Mouse (Mus musculus) gastrocnemius, postnatal 10 days (tissue): ENCODE measurements around the gene Hoxb9. TPM values are rescaled to one million over a fixed set of nuclear protein-coding genes. Genes with fewer than 3 reads are reported as not detected.
A peak's percentile ranks its signal among the peaks of the same experiment; 100 is the strongest.

ENCODE experiments used
- DNase-seq: peaks from one replicate; pipeline ENCODE4 v3.0.0; 2021; ENCODE audit warnings: mixed read lengths
- total RNA-seq, 2 experiments: library from RNA; stranded (reverse); gene quantifications; 2 replicates each; pipeline ENCODE4 v1.2.3; 2021

The Hoxb9 gene
- total RNA-seq, 2 experiments from 2014 or later = 0.63 to 0.79 TPM

DNA sequence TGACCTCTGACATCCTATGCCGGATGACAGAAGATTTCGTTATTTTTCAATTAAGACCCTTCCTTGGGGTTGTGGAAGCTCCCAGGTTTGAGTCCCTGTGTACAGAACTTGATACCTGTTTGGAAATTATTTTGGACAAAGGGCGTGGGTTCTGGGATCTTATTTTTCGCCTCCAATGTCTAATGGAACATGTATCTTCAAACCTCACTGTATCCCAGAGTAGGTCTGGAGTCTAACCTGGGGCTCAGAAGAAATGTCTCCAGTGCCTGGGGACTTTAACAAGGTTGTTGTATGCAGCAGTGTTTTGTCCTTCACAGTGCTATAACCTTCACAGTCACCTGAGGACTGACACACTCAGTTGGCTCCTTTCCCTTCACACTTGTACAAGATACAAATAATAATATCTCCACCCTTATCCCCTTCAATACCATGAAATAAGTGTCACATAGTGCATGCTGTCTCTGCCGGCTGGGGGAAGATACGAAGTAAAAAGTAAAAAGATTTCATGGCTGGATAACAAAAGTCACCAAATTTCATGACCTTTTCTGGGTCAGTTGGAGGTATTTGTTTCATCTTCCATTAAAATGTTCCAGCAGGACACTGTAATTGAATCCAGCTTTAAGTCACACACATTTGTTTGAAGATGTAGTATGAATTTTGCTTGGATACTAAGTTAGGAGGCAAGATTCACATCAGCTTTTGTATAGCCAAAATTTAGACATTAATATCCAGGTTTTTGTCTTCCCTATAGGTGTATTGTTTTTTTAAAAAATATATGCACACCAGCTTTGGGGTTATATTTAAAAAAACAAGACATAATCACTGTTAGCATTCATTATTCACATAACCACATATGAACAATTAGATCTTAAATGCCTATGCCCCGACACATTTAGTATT lies 4.0 kb upstream of the Hoxb9 start:
- DNase-seq = no peak

DNA sequence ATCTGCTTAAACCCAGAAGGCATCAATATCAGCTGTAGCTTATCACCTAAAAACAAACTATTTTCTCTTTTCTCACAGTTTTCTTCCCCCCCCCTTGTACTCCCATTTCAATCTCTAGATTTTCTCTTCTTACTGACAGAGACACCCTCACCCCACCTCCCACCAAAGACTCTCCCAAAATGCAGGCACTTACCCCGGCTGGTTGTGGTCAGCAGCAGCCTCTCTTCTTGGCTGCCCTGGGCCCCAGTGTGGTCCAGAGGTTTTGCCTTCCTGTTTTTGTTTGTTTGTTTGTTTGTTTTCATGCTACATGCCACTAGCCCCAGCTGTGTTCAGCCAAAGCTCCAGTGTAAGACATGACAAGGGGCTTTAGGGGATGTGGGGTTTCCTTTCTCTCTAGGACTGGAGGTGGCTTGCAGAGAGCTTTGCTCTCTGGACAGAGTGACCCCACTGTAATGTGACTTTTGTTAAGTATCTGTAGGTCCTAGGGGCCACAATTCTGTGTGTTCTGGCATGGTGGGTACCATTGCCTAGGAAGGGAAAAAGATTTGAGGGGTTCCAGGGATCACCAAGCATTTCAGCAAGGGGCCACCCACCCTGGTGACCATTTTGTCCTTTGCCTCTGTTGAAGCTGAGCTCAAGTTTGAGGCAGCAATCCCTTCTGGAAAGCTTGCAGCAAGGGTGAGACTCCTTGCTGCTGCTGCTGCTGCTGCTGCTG lies 3.1 kb upstream of the Hoxb9 start:
- no peak for DNase-seq

DNA sequence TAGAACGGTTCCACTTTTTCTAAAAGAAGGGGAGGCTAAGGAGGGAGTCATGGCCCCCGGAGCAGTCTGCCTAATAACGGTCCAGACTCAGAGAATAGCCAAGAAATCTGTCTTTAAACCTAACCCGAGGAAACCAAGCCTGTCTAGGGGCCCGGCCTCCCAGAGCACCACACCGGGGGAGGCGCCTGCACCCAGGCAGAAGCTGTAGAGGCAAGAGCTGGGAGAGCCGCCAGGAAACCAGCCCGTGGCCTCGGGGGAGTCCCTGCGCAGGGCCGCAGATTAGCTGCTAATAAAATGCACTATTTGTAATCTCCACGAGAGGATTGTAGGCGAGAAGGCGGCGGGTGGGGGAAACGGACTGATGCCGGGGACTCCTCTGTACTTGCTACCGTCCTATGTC lies 1.4 kb upstream of the Hoxb9 start:
- no peak for DNase-seq

DNA sequence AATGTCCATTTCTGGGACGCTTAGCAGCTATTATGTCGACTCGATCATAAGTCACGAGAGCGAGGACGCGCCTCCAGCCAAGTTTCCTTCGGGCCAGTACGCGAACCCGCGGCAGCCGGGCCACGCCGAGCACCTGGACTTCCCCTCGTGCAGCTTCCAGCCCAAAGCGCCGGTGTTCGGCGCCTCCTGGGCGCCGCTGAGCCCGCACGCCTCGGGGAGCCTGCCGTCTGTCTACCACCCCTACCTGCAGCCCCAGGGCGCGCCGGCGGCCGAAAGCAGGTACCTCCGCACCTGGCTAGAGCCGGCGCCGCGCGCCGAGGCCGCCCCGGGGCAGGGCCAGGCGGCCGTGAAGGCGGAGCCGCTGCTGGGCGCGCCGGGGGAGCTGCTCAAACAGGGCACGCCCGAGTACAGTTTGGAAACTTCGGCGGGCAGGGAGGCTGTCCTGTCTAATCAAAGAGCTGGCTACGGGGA lies 319 bp downstream of the Hoxb9 start:
- DNase-seq = no peak

DNA sequence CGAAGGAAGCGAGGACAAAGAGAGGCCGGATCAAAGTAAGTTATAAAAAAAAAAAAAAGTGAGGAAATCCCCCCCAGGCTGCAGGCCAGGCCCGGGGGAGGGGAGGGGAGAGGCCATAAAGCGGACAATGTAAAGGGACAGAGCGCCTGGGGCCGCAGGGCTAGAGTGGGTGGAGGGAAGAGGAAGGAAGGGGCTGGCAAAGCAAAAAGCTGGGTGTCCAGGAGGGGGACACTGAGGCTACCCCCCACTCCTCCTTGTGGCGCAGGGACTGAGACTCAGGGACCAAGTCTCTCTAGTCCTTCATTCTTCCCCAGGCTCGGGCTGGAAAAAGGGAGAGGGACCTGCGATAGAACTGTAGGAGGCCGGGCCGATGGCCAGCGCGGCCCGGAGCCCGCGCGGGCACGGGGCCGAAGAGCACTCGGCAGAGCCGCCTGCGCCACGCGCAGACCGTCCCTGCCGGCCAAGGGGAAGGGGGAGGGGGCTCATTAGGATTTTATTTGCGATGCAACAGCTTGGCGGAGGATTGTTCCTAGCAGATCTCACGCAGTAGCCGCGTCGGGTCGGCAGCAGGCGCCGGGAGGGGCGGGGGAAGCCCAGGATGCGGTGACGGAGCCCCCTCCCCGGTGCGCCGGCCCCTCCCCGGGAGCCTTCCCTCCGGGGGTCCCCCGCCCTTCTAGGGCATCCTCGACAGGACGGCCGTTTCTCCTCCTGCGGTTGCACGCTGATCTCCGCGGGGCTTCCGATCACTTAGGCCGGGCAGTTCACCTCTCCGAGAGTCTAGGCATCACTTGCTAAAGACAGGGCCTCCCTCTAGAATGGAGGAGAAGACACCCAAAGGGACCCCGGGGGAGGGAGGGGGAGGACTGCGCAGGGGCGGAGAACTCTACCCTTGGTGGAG lies 1.0 kb downstream of the Hoxb9 start:
- no peak for DNase-seq

DNA sequence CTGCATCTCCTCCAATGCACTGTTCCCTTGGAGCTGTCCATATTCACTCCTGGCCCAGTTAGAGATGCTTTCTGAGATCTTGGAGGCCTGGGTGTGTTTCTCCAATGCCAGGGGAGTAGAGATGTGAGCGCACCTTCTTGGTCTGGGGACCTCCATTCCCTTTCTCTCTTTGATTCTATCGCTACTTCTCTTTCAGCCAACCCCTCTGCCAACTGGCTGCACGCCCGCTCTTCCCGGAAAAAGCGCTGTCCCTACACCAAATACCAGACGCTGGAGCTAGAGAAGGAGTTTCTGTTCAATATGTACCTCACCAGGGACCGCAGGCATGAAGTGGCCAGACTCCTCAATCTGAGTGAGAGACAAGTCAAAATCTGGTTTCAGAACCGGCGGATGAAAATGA lies 3.2 kb downstream of the Hoxb9 start:
- no peak for DNase-seq

DNA sequence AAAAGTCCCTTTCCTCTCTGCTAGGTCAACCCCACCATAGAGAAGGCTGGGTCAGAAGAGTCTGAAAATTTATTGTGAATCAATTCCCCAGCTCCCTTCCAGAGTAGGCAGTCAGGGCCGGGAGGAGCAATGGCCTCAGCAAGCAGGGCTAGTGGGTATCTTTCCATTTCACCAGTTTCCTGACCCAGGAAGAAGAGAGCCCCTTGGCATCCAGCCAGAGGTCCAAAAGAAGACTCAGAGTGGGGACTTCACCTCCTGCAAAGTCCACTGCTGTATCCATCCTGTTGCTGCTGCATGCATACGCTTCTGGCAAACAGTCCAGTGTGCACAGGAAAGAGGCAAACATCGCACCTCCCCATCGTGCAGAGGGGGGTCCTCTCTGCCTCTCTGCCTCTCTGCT lies 4.6 kb downstream of the Hoxb9 start:
- DNase-seq = no peak

DNA sequence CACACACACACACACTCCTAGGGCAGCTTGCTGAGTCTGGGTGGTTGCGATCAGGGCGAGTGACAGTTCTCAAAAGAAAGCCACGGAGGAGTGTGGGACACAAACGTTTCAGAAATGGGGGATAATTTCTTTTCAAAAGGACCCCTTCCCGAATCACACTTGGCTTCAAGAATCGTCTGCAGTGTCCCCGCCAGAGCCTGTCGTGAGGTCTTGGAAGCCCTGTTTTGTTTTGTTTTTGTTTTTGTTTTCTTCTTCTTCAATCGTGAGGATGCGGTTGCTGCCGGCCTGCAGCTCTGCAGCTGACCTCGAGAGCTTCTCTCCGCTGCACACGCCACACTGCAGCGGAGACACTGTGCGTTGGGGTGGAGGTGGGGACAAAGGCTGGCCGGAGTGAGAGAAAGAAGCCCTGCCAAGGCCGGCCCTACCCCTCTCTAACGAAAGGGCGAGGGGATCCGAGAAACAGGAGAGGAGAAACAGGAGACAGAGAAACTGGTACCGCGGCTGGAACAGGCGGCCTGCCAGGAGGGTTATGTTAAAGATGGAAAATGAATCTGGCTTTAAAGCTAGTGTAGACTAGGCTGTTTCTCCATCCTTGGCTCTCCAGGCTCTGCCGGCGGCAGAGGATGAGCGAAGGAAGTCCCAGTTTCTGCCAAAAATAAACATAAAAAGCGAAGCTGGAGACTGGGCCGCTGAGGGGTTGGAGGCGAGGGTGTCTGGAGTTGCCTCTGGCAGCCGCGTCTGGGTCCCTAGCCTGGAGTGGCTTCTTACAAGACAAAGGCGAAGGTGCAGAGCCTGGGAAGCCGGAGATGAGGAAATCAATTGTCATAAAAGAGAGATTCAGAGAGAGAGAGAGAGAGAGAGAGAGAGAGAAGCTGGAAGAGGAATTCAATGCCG lies 6.1 kb downstream of the Hoxb9 start:
- DNase-seq = no peak

DNA sequence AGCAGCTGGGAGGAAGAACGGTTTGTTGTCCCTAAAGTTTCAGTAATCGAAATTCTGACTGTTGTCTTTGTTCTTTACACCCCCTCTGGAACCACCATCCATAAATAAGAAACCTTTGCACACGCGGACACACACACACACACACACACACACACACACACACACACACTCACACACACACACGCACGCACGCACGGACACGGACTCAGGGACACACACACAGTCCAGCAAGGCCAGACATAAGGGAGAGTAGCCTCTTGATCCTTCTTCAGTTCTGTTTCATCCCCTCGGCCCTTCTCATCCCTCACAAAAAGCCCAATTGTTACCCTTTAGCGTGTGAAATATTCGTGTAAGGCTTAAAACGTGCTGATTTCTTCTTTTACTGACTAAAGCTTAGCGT lies 7.1 kb downstream of the Hoxb9 start:
- DNase-seq = no peak

DNA sequence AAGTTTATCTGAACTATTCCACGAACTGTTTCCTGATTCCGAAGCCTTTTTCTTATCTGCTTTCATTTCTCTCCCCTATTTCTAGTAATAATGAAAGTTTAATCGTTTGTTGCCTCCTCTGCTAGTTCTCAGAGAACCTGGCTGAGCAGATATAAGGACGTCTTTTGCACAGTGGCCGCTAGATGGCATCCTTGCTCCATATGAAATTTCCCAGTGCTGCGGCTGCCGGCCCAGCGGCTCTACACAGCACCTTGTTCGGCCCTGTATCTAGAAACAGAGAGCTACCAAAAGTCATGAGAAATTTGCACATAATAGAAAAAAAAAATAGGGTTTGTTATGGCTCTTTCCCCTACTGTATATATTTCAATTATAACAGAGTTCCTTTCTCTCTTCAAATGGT lies 7.5 kb downstream of the Hoxb9 start:
- DNase-seq = peak; percentile 81

DNA sequence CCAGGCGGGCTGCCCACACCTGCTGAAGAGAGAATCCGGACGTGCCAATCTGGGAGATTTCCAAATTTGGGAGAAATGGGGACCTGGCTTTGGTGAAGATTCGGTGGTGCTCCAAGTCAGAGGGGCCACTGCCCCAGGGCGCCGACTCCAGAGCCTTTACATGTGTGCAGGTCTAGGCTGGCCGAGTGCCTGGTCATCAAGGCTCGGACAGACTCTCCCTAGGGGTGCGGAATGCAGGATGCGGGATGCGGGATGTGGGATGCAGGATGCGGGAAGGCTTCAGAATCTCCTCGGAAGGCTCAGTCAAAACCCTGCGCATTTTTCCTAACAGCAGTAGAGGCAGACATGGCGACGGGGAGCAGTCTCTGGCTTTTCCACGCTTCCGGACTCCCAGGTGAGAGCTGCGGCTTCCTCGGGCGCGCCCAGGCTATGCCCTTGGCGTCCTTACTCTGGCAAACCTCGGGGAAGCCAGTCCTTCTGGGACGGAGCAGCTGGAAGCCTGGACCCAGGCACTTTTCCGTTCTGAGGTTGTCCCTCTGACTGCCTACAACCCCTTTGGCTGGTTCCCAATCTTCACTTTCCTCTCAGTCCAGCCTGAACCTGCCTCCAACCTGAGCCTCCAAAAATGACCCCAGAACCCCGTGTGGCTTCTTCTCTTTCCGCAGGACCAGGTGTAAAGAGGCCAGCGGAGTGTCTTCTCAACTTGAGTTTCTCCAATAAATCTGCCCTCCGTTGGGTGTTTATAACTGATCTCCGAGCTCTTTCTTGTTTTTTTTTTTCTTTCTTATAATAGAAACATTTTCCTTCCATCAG lies 8.4 kb downstream of the Hoxb9 start:
- DNase-seq = no peak

DNA sequence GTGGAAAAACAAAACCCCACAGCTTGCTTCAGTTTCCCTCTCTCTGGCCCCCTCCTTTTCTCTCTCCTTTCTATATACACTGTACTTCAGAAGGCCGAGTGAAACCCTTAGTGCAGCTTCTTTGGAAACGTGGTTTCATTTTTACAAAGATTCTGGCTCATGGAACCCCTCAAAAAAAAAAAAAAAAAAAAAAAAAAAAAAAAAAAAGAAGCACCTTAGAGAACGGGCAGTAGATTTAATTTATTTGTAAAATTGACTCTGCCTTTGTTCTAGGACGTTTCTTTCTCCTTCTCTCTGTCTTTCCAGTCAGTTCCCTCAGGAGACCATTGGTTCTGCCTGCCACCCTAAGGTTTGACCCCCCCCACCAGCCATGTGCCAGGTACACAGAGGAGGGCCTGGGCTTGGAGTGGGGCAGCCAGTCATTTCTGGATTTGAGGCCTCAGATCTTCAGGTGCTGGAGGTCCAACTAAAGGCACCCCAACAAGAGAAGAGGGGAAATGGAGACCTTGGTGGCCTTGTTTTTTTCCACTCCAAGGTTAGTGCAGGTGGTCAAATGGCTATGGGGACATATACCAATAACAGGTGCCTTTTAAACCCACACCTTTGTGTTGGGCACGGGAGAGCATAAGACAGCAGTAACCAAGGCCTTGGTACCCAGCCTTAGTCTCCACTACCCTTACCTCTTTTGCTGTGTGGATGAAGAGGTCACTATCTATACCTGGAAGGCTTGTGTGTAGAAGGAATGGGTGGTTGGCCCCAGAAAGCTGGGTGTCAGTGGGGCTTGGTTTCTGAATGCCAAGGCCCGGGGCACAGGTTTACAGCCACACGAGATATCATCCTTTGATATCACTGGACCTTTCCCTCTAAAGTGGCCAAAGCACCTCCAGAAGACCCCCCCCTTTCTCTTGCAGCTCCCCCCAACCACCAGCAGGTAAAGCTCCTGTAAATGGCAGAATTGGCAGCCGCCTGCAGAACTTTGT lies 9.4 kb downstream of the Hoxb9 start:
- DNase-seq = no peak

DNA sequence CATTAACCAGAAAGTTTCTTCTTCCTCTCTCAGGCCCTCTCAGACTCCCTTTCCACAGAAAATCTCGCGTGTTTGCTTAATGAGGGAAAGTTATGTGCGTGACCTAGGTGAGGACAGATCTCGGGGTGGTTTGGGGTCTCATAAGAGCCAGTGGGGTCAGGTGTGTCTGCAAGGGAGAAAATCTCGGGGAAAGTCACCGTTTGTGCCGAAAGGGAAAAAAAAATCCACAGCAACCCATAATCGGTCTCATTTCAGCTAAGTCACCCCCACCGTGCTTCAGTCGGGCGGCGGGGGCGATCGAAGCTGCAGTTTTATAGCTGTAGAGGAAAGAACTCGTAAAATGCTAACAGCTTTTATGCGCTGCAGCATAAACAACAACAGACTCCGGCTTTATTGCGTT lies 10.1 kb downstream of the Hoxb9 start:
- DNase-seq = no peak

DNA sequence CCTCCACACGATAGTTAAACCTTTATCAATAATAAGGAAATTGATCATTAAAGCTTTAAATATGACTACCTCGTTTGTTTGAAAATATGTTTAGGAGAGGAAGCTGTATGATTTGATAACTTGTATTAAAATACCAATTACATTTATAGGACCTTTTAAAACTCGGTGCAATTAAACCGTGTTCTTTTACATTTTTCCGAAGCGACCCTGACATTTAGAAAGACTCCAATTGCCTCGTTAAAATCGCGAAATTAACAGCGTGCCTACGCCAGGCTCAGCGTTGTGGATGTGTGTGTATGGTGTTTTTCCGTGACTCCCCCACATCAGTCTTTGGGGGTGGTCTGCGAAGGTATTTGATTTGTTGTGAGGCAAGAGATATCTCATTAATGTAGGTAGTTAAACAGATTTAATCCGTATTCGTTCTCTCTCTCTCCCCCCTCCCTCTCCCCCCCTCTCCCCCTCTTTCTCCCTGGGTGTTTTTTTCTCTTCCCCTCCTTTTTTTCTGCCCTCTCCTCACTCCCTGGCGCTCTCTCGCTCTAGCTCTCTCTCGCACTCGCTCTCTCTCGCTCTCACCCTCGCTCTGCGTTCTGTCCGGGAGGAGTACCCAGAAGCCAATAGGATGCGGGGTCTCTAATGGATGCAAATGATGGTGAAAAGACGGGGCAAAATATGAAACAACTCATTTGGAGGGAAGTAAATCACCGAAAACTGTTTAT lies 10.8 kb downstream of the Hoxb9 start, which contains the start of gene Hoxb8:
Gene Hoxb8 (plus strand): TSS at position 51 of the 716 bp plus-strand sequence.
- no peak for DNase-seq

DNA sequence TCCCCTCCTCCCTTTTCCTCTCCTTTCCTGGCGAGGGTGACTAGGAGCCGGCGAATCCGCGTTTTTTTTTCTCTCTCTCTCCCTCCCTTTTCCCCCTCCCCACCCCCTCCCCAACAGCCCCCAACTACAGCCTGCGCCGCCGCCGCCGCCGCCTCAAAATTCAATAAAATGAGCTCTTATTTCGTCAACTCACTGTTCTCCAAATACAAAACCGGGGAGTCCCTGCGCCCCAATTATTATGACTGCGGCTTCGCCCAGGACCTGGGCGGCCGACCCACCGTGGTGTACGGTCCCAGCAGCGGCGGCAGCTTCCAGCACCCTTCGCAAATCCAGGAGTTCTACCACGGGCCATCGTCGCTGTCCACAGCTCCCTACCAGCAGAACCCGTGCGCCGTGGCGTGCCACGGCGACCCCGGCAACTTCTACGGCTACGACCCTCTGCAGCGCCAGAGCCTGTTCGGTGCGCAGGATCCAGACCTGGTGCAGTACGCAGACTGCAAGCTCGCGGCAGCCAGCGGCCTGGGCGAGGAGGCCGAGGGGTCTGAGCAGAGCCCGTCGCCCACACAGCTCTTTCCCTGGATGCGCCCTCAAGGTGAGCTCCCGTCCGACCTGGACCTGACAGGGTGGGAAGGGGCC lies 11.7 kb downstream of the Hoxb9 start:
- no peak for DNase-seq

DNA sequence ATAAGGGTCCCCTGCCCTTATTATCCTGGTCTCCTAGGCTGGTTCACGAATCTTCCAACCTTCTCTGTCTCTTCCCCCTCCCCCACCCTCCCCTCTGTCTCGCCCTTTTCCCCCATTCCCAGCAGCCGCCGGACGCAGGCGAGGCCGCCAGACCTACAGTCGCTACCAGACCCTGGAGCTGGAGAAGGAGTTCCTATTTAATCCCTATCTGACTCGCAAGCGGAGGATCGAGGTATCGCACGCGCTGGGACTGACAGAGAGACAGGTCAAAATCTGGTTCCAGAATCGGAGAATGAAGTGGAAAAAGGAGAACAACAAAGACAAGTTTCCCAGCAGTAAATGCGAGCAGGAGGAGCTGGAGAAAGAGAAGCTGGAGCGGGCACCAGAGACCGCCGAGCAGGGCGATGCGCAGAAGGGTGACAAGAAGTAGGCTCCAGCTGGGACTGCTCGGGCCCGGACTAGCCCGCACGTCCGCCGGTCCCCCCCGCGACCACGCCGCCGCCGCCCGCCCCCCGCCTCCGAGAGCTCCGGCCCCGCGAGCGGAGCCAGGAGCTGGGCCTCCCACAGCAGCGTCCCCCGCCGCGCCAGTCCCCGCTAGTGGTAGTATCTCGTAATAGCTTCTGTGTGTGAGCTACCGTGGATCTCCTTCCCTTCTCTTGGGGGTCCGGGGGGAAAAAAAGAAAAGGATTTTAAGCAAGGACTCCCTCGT lies 12.9 kb downstream of the Hoxb9 start:
- peak; percentile 54 for DNase-seq
